Mouse (Mus musculus): Measurements from ENCODE around the gene Akap6.

DNA sequence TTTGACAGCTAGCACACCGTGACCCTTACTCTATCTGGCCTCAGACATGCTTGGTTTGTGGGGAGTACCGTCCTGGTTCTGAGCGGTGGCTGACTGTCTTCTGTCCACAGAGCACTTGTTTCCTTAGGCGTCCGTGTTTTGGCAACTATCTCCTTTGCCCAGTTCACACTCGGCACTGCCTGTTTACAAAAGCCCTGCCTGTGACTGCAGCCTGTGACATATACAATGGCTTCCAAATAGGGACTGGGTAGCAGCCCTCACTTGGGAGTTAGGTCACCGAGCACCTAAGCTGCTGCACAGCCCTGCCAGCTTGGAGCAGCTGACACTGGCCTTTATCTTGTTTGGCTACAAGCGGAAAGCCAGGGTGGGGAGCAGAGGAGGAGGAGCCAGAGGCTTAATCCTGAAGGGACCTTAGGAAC is 91.2 kb downstream of the Akap6 start:
- no peak for TF ChIP-seq E2F4 (IDR thresholded peaks at IDR 0.05; ENCODE audit: insufficient replicate concordance, low read depth, low read length)
- TF ChIP-seq NRF1 (IDR thresholded peaks at IDR 0.05; ENCODE audit: low read depth, low read length): no peak
- TF ChIP-seq KAT2A (IDR thresholded peaks at IDR 0.05; ENCODE audit: insufficient replicate concordance, low read length): no peak
- no peak for TF ChIP-seq RAD21 (IDR thresholded peaks at IDR 0.05; ENCODE audit: low read depth, low read length)
- TF ChIP-seq ZC3H11A (IDR thresholded peaks at IDR 0.05; ENCODE audit: low read depth, low read length): no peak
- no peak for TF ChIP-seq EP300 (IDR thresholded peaks at IDR 0.05; ENCODE audit: low read length)
- TF ChIP-seq SMC3 (IDR thresholded peaks at IDR 0.05; ENCODE audit: low read depth, low read length): no peak
- no peak for TF ChIP-seq ZNF384 (IDR thresholded peaks at IDR 0.05; ENCODE audit: low read depth, low read length)
- no peak for TF ChIP-seq ETS1 (conservative IDR thresholded peaks at IDR 0.05; ENCODE audit: low read depth, low read length)
- TF ChIP-seq MEF2A (IDR thresholded peaks at IDR 0.05; ENCODE audit: borderline replicate concordance, low read depth, low read length): no peak
- no peak for TF ChIP-seq CTCF (conservative IDR thresholded peaks at IDR 0.05 in 1 of 2, IDR thresholded peaks at IDR 0.05 in 1 of 2; ENCODE audit: low read depth in 2 of 2, low read length in 2 of 2)
- TF ChIP-seq USF1 (IDR thresholded peaks at IDR 0.05; ENCODE audit: low read depth, low read length): no peak
